Mouse (Mus musculus) ES-E14 (cell line): Measurements from ENCODE around the gene Mast3. TPM values are rescaled to one million over a fixed set of nuclear protein-coding genes. Genes with fewer than 3 reads are reported as not detected.

Experiments used
- DNase-seq: peaks from one replicate; pipeline ENCODE4 v3.0.0-alpha.2; 2013; ENCODE audit warnings: low read depth, low spot score
- H3K27ac ChIP-seq: 2 replicates; pipeline ENCODE4 v1.5.1; 2012; ENCODE audit warnings: low read depth, mild to moderate bottlenecking, low read length, moderate library complexity, mixed read lengths; ENCODE audit not compliant: poor library complexity, insufficient read depth, severe bottlenecking
- H3K36me3 ChIP-seq: 2 replicates; pipeline ENCODE4 v1.6.1; 2012; ENCODE audit warnings: mild to moderate bottlenecking, low read length, moderate library complexity, mixed read lengths; ENCODE audit not compliant: control insufficient read depth, poor library complexity, insufficient read depth, severe bottlenecking
- H3K4me1 ChIP-seq, 2 experiments: fragments of 150-350 bp in 1 of 2; sonication (generic) in 1 of 2; 2 replicates each; pipeline ENCODE4 v1.6.1; 2012; ENCODE audit warnings: low read length in 2 of 2, mild to moderate bottlenecking in 1 of 2, mixed read lengths in 1 of 2; ENCODE audit not compliant: control insufficient read depth in 2 of 2, insufficient read depth in 2 of 2, poor library complexity in 1 of 2
- H3K4me3 ChIP-seq, 2 experiments: fragments of 150-350 bp in 1 of 2; sonication (generic) in 1 of 2; 2 replicates each; pipeline ENCODE4 v1.5.1; 2012; ENCODE audit warnings: low read length in 2 of 2, low read depth in 1 of 2, mild to moderate bottlenecking in 1 of 2, mixed read lengths in 1 of 2; ENCODE audit not compliant: insufficient read depth in 1 of 2, poor library complexity in 1 of 2, severe bottlenecking in 1 of 2
- H3K9ac ChIP-seq: 2 replicates; pipeline ENCODE4 v1.6.1; 2012; ENCODE audit warnings: low read depth, mild to moderate bottlenecking, low read length, mixed read lengths; ENCODE audit not compliant: poor library complexity, insufficient read depth, severe bottlenecking
- H3K9me3 ChIP-seq: fragments of 150-350 bp; sonication (generic); 2 replicates; pipeline ENCODE4 v1.6.1; 2012; ENCODE audit warnings: low read depth, mild to moderate bottlenecking, low read length; ENCODE audit not compliant: control insufficient read depth, insufficient read depth
- CHD2 ChIP-seq: IDR thresholded peaks from 2 replicates; pipeline ENCODE4 v1.6.1; 2014; ENCODE audit warnings: mild to moderate bottlenecking, low read depth, low read length, inconsistent platforms
- HCFC1 ChIP-seq: IDR thresholded peaks from 2 replicates; pipeline ENCODE4 v1.6.1; 2012; ENCODE audit warnings: low read length, inconsistent platforms, borderline replicate concordance; ENCODE audit not compliant: insufficient read depth
- MAFK ChIP-seq: IDR thresholded peaks from 2 replicates; pipeline ENCODE4 v1.6.1; 2014; ENCODE audit warnings: mild to moderate bottlenecking, low read depth, low read length, inconsistent platforms; ENCODE audit not compliant: insufficient read depth
- ZC3H11A ChIP-seq: IDR thresholded peaks from 2 replicates; pipeline ENCODE4 v1.6.1; 2012; ENCODE audit warnings: low read depth, mild to moderate bottlenecking, inconsistent platforms, low read length, borderline replicate concordance
- ZNF384 ChIP-seq: IDR thresholded peaks from 2 replicates; pipeline ENCODE4 v1.6.1; 2012; ENCODE audit warnings: low read depth, low read length, inconsistent platforms
- in situ Hi-C, 2 experiments: fragments of 600-800 bp; cut with MboI; formaldehyde crosslinking; loops; one replicate each; pipeline ENCODE4 v1.15.1; 2025; ENCODE audit warnings: low sequenced_read_pairs in 2 of 2, inconsistent platforms in 1 of 2; ENCODE audit not compliant: unreplicated experiment in 2 of 2
- total RNA-seq: library from RNA; depleted of rRNA; stranded (reverse); fragments of 300-350 nt; gene quantifications from 2 replicates; pipeline ENCODE4 v1.2.3, GENCODE M21; 2012

Gene Mast3
- total RNA-seq, 1 experiment: 7.8 TPM

DNA sequence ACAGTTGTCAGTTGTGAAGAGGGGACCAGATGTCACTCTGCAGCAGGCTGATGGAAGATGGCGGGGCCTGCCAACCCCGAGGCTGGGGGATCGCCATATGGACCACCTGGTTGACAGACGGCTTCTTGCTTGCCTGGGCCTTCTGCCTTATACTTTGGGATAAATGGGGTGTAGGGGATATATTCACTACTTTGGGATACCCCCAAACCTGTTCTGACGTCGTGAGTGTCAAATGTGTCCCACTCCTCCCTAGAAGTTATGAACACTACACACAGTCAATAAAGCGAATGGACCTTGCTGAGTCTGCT, 46.6 kb downstream of the Mast3 start:
- TF ChIP-seq CHD2 (no peak), HCFC1 (no peak)
- H3K4me3 ChIP-seq: no peak overlapping the region

DNA sequence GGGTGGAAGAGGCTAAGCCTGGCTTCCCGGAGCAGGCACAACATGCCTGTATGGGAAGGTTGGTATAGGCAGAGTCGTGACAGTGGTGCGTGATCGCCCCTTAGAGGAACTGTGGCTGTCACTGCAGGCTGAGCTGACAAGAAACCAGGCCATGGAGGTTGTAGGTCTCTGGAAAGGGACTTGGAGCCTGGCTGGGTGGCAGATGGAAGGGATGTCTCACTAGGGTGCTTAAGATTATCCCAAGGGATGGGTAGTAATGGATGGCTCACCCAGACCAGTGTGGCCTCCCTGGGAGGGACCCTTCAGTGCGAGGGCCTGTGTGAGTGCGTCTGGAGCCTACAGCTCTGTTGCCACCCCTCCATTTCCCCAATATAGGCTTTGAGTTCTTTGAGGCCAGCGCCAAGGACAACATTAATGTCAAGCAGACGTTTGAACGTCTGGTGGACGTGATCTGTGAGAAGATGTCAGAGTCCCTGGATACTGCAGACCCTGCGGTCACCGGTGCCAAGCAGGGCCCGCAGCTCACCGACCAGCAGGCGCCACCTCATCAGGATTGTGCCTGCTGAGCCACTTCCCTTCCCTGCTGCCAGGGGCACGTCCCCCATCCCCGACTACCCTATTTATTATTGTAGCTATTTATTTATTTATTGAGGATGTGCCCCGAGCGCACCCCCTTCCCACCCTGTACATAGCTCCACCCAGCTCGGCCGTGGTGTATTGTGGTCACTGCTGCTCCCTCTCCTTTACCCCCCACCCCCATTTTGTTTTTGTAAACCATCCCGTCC, 47.1 kb downstream of the Mast3 start:
- Histone ChIP-seq H3K4me1 (peaks cover 18% of the 10 kb centered on the region in 2 experiments), H3K4me3 (no peak overlapping the region), H3K27ac (no peak overlapping the region), H3K36me3 (peaks cover 3% of the 10 kb centered on the region; the same call in 1 of the 2 replicates), H3K9ac (no peak overlapping the region), H3K9me3 (no peaks in the 10 kb centered on the region)
- in situ Hi-C loops: loop anchor here in 1 of 2 experiments (5.0 kb wide), 1 partner anchor 40 kb away; the partner anchor contains the start of gene Gm3336
- peak; percentile 11; the same call in 1 of the 2 replicates for TF ChIP-seq ZC3H11A
- no peak for TF ChIP-seq MAFK
- DNase-seq: no peak

More for the DNA sequence above, 46.6 kb downstream of the Mast3 start:
- no peak overlapping the region for H3K27ac ChIP-seq
- H3K4me1 ChIP-seq: peaks cover 16 to 18% of the 10 kb centered on the region in 2 experiments
- H3K36me3 ChIP-seq: peaks cover 7% of the 10 kb centered on the region; the same call in 1 of the 2 replicates
- DNase-seq: no peak
- no peaks in the 10 kb centered on the region for H3K9me3 ChIP-seq
- in situ Hi-C loops: loop anchor here in 1 of 2 experiments (5.0 kb wide), 1 partner anchor 41 kb away; the partner anchor contains the start of gene Gm3336
- H3K9ac ChIP-seq: no peak overlapping the region

DNA sequence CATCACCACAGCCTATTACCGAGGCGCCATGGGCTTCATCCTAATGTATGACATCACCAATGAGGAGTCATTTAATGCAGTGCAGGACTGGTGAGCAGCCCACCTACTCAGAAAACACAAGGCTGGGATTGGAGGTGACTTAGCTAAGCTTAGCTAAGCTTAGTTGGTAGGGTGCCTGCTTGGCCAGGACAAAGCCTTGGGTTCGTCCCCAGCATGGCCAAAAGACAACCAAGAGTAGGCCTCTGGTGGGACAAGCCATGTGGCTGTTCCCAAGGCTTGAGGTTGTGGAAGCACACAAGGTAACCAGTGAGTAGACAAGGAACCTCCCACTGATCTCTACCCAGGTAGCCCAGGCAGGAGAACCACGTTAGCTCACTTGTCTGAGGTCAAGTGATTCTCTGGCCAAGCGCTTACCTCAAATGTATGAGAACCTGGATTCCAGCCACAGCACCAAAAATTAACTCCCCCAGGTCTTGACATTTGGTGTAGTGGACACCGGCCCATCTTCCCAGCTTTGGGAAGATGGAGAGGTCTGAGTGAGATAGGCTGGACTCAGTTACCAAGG, 48.3 kb downstream of the Mast3 start:
- no peak for DNase-seq
- Histone ChIP-seq H3K9ac (no peak overlapping the region), H3K4me3 (no peak overlapping the region), H3K36me3 (peaks cover 3% of the 10 kb centered on the region; the same call in 1 of the 2 replicates), H3K27ac (no peak overlapping the region), H3K9me3 (no peaks in the 10 kb centered on the region), H3K4me1 (peaks cover 10 to 15% of the 10 kb centered on the region in 2 experiments)
- no peak for TF ChIP-seq ZNF384
- no peak for TF ChIP-seq CHD2
- in situ Hi-C loops: loop anchor here in 1 of 2 experiments (5.0 kb wide), 1 partner anchor 39 kb away; the partner anchor contains the start of gene Gm3336

DNA sequence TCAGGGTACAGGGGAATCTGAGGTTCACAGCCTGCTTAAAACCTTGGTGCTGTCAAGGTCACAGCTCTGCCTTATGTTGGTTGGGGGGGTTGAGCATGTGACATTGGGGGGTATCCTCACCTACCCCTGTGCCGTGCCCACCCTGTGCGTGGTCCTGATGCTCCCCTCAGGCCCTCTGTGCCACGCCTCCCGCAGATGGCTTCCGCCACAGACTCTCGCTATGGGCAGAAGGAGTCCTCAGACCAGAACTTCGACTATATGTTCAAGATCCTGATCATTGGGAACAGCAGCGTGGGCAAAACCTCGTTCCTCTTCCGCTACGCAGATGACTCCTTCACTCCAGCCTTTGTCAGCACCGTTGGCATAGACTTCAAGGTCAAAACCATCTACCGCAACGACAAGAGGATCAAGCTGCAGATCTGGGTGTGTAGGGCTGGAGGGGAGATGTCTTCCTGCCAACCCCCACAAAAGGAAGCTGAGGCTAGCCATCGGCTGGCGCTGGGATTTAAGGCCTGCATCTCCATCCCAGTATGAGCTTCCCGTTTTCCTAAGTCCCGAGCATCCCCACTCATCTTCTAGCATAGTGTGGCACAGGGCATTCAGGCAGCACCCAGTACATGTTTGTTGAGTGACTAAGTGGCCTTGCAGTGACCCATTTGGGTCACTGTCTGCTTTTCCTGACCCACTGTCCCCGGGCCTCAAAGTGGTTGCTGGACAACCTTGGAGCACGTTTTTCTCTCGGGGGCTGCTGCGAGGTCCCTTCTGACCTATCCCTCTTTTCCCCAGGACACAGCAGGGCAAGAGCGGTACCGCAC, 49.0 kb downstream of the Mast3 start:
- Histone ChIP-seq H3K9me3 (no peaks in the 10 kb centered on the region), H3K4me1 (peaks cover 6 to 15% of the 10 kb centered on the region in 2 experiments; a peak in 3 of 4 replicates), H3K36me3 (peaks cover 3% of the 10 kb centered on the region; the same call in 1 of the 2 replicates), H3K9ac (no peak overlapping the region), H3K27ac (no peak overlapping the region), H3K4me3 (no peak overlapping the region; a peak in 1 of 4 replicates)
- no peak for TF ChIP-seq ZC3H11A
- TF ChIP-seq HCFC1: no peak
- DNase-seq: no peak
- in situ Hi-C loops: loop anchor here in 1 of 2 experiments (5.0 kb wide), 1 partner anchor 39 kb away; the partner anchor contains the start of gene Gm3336
